1 mouse cellular context compared by ENCODE assay signal in genomic region chr11:68892233-68892832, GRCm38 (mm10).
TF ChIP-seq lines count a peak whose summit lies in the region.

No protein-coding gene starts in this region.

TF ChIP-seq in MEL, 35 proteins besides CTCF, POLR2A, EP300 and RAD21 (continued from another document):
- peak; percentile 54 for TF ChIP-seq ZNF384 (IDR thresholded peaks at IDR 0.05; ENCODE audit: low read depth, low read length)
- TF ChIP-seq USF2 (IDR thresholded peaks at IDR 0.05; ENCODE audit: borderline replicate concordance in 1 of 2, insufficient read depth in 1 of 2, low read depth in 1 of 2, low read length in 2 of 2), result no peak
- no peak for TF ChIP-seq BHLHE40 (IDR thresholded peaks at IDR 0.05; ENCODE audit: borderline replicate concordance, low read depth, low read length)
- TF ChIP-seq MAFK (IDR thresholded peaks at IDR 0.05; ENCODE audit: borderline replicate concordance, low read depth, low read length), result no peak
- peak; percentile 71 for TF ChIP-seq ETS1 (IDR thresholded peaks at IDR 0.05; ENCODE audit: low read depth, low read length)
- no peak for TF ChIP-seq ZMIZ1 (IDR thresholded peaks at IDR 0.05; ENCODE audit: low read depth, low read length)
- peak; percentile 49 for TF ChIP-seq TCF12 (IDR thresholded peaks at IDR 0.05; ENCODE audit: low read depth, low read length)
- TF ChIP-seq CHD2 (IDR thresholded peaks at IDR 0.05; ENCODE audit: low read length), result no peak; the same call in 1 of the 2 replicates
- TF ChIP-seq MAZ (IDR thresholded peaks at IDR 0.05; ENCODE audit: low read depth, low read length), result peak; percentile 32; the same call in 1 of the 2 replicates
- peak; percentile 82; the same call in 1 of the 2 replicates for TF ChIP-seq CHD1 (IDR thresholded peaks at IDR 0.05; ENCODE audit: low read depth, low read length)
- peak; percentile 78 for TF ChIP-seq GATA1 (IDR thresholded peaks at IDR 0.05; ENCODE audit: low read depth, low read length)
- TF ChIP-seq ELF1 (IDR thresholded peaks at IDR 0.05; ENCODE audit: low read depth, low read length), result peak; percentile 67; the same call in 1 of the 2 replicates
- TF ChIP-seq UBTF (IDR thresholded peaks at IDR 0.05; ENCODE audit: borderline replicate concordance, insufficient read depth, low read depth, low read length), result no peak
- no peak for TF ChIP-seq MYB (IDR thresholded peaks at IDR 0.05; ENCODE audit: low read depth, low read length)
- no peak for TF ChIP-seq MYC (IDR thresholded peaks at IDR 0.05; ENCODE audit: low read depth, low read length)
- TF ChIP-seq E2F4 (IDR thresholded peaks at IDR 0.05; ENCODE audit: borderline replicate concordance, low read depth, low read length), result no peak
